Mouse (Mus musculus) layer of hippocampus, adult 2 months (tissue): ENCODE data around the gene Tspan12. TPM values are rescaled to one million over a fixed set of nuclear protein-coding genes. Genes with fewer than 3 reads are reported as not detected.
"Not testable (repeated sequence)": the region's sequence is repeated elsewhere in the genome, so short reads cannot be mapped to it uniquely, and the experiment has no call there.

Experiments used
- DNase-seq, 2 experiments: peaks; one replicate each; pipeline ENCODE4 v3.0.0; 2022; ENCODE audit warnings: low spot score in 2 of 2
- H3K27ac ChIP-seq: fragments of 200-600 bp; 2 replicates; pipeline ENCODE4 v1.8.1; 2022
- H3K4me3 ChIP-seq: fragments of 200-600 bp; 2 replicates; pipeline ENCODE4 v1.8.1; 2022; ENCODE audit warnings: mild to moderate bottlenecking
- CTCF ChIP-seq: fragments of 200-600 bp; conservative IDR thresholded peaks from 2 replicates; pipeline ENCODE4 v1.8.1; 2022; ENCODE audit warnings: antibody characterized with exemption, mild to moderate bottlenecking, moderate library complexity
- total RNA-seq, 2 experiments: library from RNA; stranded (reverse); gene quantifications; 2 replicates each; pipeline ENCODE4 v1.2.3; 2021

Tspan12 gene
- total RNA-seq, 2 experiments from 2014 or later: 27.8 to 29.2 TPM

GRCm38 (mm10) chr6:21818107-21818807 lies 34.1 kb downstream of the Tspan12 start:
- no peak for DNase-seq
- no peak overlapping the region for H3K27ac ChIP-seq
- H3K4me3 ChIP-seq: no peak overlapping the region
- peak; percentile 54 for TF ChIP-seq CTCF

- TF ChIP-seq CTCF: no peak
Observed at GRCm38 (mm10) chr6:21806005-21806404, 46.3 kb downstream of the Tspan12 start.

GRCm38 (mm10) chr6:21805013-21805570 lies 47.2 kb downstream of the Tspan12 start:
- DNase-seq: no peak
- no peak for TF ChIP-seq CTCF
- H3K4me3 ChIP-seq: no peak overlapping the region
- no peak overlapping the region for H3K27ac ChIP-seq

More at GRCm38 (mm10) chr6:21806005-21806404, 46.3 kb downstream of the Tspan12 start:
- no peak overlapping the region for H3K4me3 ChIP-seq
- DNase-seq: no peak
- H3K27ac ChIP-seq: no peak overlapping the region

DNA sequence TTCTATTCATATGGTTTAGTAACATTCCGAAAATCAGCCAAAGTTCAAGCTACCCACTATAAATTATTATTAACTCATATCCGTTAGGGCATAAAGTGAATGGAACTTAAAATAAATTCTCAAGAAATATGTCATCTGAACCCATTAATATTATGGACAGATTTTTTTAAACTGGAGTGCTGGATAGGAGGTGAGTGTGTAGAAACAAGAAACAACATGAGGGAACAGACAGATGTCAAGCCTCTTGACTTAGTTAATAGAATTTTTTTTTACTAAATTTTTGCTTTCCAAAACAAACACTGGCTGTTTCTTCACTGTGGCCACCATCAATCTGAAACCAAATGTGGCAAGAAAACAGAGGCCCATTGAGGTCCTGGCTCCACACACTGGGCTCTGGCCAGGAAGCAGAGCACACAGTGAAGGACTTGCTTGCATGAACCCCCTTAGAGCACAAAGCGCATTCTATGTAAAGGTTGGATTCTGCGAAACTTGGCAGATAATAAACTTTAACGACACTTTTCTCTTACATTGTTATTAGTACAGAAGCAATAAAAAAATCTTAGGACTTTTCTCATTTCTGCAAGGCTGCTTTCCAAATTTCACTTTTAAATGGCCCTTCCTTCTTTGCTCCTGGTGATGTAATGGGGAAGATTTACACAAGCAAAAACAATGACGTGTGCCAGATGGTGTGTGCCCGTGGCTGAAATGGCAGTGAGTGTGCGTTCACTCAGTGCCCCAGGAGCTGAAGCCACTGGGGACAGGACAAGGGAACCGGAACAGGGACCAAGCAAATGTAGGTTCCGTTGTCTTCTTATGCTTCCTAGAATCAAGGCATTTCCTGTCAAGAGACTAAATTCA lies 48.6 kb downstream of the Tspan12 start:
- no peak for TF ChIP-seq CTCF
- no peak overlapping the region for H3K4me3 ChIP-seq
- peak in 1 of 2 experiments; percentile 50 for DNase-seq
- H3K27ac ChIP-seq: peak overlapping the region; percentile 40

DNA sequence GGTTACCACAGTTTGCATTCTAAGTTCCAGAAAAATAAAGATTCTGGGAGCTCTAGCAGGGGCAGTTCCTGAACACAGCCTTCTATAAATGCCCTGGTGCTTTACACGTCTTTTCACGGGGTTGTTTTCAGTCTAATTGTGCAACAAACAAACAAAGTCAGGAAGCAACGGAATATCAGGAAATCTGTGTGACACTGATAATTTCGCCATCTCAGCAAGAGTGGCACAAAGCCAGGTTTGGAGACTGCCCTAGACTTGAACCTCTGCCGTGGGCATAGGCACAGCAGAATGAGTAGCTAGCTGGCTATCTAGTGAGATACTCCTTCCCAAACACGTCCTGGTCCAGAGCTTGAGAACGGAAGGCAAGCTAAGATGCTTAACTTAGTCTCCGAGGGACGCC lies 53.7 kb downstream of the Tspan12 start:
- Histone ChIP-seq H3K27ac (no peak overlapping the region), H3K4me3 (no peak overlapping the region)
- TF ChIP-seq CTCF: no peak
- no peak for DNase-seq

DNA sequence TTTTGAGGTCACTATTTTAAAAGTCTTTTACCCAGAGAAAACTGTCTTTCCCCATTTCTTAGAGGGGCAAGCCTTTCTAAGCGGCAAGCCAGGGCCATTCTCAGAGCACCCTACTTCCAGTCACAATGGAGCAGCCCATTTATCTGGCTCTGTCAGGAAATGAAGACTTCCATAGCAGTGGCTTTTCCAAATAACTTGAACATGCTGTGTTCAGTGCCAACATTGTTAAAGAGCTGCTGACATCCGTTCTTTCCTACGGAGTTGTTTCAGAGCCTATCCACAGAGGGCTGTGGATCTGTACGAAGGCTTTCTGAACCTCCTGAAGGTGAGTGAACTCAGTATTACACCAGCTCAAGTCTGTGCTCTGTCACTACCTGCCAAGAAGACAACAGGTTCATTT lies 55.2 kb downstream of the Tspan12 start:
- no peak overlapping the region for H3K27ac ChIP-seq
- no peak overlapping the region for H3K4me3 ChIP-seq
- no peak for TF ChIP-seq CTCF
- DNase-seq: no peak

DNA sequence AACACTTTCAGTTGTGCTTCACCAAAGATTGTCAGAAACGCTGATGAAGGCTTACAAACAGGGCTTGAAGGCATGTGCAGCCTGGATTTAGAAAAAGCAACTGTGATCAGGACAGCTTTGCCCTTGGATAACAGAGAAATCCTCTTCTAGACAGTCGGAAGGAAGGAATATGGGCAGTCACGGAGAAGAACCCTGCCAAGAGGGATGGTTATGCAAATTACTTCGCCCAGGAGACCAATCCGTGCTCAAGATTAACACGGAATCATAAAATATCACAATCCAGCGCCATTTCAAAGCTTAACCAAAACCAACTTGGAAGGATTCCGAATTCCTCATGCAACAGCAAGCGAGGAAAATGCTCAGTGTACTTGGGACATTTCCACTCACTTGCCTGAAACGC lies 55.9 kb downstream of the Tspan12 start:
- TF ChIP-seq CTCF: no peak
- no peak for DNase-seq
- Histone ChIP-seq H3K4me3 (no peak overlapping the region), H3K27ac (no peak overlapping the region)

DNA sequence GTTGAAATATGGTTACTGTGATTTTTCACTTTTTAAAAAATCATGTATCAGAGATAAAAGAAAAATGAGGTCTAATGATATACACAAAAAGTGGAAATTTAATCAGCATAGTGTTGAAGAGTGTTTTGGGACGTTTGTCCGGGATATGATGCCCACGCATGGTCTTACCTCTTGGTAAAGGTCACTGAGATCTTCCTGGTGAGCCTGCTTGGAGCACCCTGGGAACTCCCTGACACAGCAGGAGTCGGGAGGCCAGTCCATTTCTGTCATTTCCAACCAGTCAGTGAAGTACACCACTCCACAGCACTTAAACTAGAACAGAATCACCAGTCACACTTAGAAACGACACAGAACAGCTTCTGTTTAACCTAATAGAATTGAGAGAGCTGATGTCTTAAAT lies 56.9 kb downstream of the Tspan12 start:
- TF ChIP-seq CTCF: no peak
- no peak overlapping the region for H3K27ac ChIP-seq
- H3K4me3 ChIP-seq: no peak overlapping the region
- DNase-seq: no peak

- no peak overlapping the region for H3K27ac ChIP-seq
- DNase-seq: peak; percentile 57 to 75
- H3K4me3 ChIP-seq: no peak overlapping the region
- TF ChIP-seq CTCF: peak; percentile 91
Observed at GRCm38 (mm10) chr6:21795072-21795407, 57.3 kb downstream of the Tspan12 start.

DNA sequence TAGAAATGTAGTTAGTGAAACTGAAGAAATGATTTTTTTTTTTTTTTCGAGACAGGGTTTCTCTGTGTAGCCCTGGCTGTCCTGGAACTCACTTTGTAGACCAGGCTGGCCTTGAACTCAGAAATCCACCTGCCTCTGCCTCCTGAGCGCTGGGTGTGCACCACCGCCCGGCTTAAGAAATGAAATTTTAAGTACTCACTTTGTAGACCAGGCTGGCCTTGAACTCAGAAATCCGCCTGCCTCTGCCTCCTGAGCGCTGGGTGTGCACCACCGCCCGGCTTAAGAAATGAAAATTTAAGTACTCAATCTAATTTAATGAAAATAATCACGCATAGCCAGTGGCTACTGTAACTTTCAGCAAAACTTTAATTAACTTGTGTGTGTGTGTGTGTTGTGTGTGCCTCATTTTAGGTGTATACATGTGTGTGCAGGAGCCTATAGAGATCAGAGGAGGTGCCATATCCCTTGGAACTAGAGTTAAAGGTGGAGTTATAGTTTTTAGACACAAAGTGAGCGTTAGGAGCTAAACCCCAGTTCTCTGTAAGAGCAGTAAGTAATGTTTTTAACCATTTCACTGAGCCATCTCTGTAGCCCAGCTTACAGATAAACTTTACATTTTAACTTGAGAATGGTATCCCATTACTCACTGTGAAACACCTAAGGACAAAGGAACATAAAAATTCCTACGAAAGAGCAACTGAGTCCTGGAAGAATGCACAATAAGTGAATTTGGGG lies 57.8 kb downstream of the Tspan12 start:
- no peak for DNase-seq
- TF ChIP-seq CTCF: no peak
- Histone ChIP-seq H3K4me3 (no peak overlapping the region), H3K27ac (no peak overlapping the region)

DNA sequence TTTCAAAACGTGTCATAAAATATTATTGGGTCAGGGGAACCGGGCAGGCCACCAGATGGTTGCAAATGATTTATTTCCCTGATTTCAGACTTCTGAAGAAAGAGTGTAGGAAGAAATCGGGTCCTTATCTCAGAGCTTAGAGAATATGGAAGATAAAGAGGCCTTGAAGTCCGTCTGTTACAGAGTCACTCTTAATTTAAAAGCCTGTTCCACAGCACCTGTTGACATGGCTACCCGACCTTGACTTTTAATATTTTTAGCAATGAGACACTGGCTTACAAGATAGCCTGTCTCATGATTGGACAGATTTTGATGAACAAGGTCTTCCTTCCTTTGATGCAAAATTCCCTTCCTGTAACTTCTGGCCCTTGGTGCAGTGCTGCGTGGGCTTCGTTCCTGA lies 61.0 kb downstream of the Tspan12 start:
- no peak for DNase-seq
- no peak overlapping the region for H3K27ac ChIP-seq
- TF ChIP-seq CTCF: no peak
- H3K4me3 ChIP-seq: no peak overlapping the region

GRCm38 (mm10) chr6:21790550-21791086 lies 61.7 kb downstream of the Tspan12 start:
- no peak for DNase-seq
- Histone ChIP-seq H3K4me3 (no peak overlapping the region), H3K27ac (no peak overlapping the region)
- no peak for TF ChIP-seq CTCF

- Histone ChIP-seq H3K27ac (no peak overlapping the region), H3K4me3 (no peak overlapping the region)
- DNase-seq: no peak
- TF ChIP-seq CTCF: no peak
Observed at GRCm38 (mm10) chr6:21790036-21790435, 62.3 kb downstream of the Tspan12 start.

DNA sequence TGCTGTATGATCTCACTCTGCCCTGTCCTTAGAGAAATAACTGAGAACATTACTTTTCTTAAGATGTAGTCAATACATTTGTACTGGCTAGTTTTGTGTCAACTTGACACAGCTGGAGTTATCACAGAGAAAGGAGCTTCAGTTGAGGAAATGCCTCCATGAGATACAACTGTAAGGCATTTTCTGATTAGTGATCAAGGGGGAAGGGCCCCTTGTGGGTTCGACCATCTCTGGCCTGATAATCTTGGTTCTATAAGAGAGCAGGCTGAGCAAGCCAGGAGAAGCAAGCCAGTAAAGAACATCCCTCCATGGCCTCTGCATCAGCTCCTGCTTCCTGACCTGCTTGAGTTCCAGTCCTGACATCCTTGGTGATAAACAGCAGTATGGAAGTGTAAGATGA lies 62.7 kb downstream of the Tspan12 start:
- not testable (repeated sequence) for DNase-seq, H3K4me3 ChIP-seq, H3K27ac ChIP-seq
